Mouse (Mus musculus): ENCODE measurements around the gene Kctd2. TPM values are rescaled to one million over a fixed set of nuclear protein-coding genes. Genes with fewer than 3 reads are reported as not detected.
"Not testable (repeated sequence)": the region's sequence is repeated elsewhere in the genome, so short reads cannot be mapped to it uniquely, and the experiment has no call there.

The Kctd2 gene
- total and polyA plus RNA-seq, 3 experiments, result 6.8 to 14.0 (median 13.7) TPM

DNA sequence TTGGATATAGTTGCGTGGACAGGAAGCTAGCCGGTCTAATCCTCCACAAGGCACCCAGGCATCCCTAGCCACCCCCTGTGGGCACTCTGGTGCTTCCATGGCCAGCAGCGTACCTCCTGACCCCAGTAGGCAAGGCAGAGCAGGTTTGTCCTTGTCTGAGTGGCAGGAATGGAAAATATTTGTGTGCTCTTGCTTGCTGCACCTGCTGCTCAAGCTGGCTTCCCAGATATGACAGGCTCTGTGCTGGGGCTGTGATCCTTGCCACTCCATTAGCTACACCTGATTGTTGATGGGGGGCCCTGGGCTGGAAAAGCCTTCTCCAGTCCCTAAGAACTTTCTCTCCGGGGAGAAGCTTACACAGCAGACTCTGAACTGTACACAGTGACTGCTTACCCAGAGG, 33.4 kb downstream of the Kctd2 start:
- in situ Hi-C loops (cut with MboI; ENCODE audit: low pct_ligation_motif_present, low pct_unique_long_range_greater_than_20kb, low sequenced_read_pairs), result no loop called here
- dilution Hi-C loops (cut with MboI; ENCODE audit: extremely low pct_ligation_motif_present, extremely low pct_unique_long_range_greater_than_20kb, low sequenced_read_pairs), result no loop called here
- no peaks in the 10 kb centered on the region for H3K36me3 ChIP-seq (replicated peaks in 1 of 2; ENCODE audit: control insufficient read depth in 1 of 2, insufficient read depth in 1 of 2, low read length in 1 of 2)
- peaks cover 20% of the 10 kb centered on the region for H3K9me3 ChIP-seq (replicated peaks; ENCODE audit: low read length)
- H3K27me3 ChIP-seq (replicated peaks), result peaks cover 31% of the 10 kb centered on the region
- H3K4me2 ChIP-seq (ENCODE audit: insufficient read depth, low read depth, poor library complexity, severe bottlenecking), result no peak overlapping the region
- no peak overlapping the region for H3K9ac ChIP-seq (ENCODE audit: insufficient read depth, low read depth)
- peaks cover 5 to 31% of the 10 kb centered on the region in 2 experiments; a peak in 3 of 4 replicates for H3K4me1 ChIP-seq (ENCODE audit: control insufficient read depth in 1 of 2, insufficient read depth in 2 of 2)
- H3K79me2 ChIP-seq (replicated peaks; ENCODE audit: control insufficient read depth, extremely low read depth, insufficient read depth, poor library complexity, severe bottlenecking), result no peaks in the 10 kb centered on the region
- H3K27ac ChIP-seq (ENCODE audit: insufficient read depth, low read depth), result no peak overlapping the region
- TF ChIP-seq CHD2 (IDR thresholded peaks at IDR 0.05; ENCODE audit: low read length) (no peak), IRF4 (IDR thresholded peaks at IDR 0.05; ENCODE audit: low read depth, low read length) (no peak), SMC3 (IDR thresholded peaks at IDR 0.05; ENCODE audit: low read depth, low read length) (no peak), CHD1 (IDR thresholded peaks at IDR 0.05; ENCODE audit: low read depth, low read length) (no peak), JUND (conservative IDR thresholded peaks at IDR 0.05; ENCODE audit: low read depth, low read length) (no peak)
- no peak for DNase-seq (ENCODE audit: extremely low read depth)
- no peak overlapping the region for H3K4me3 ChIP-seq (replicated peaks in 1 of 3; ENCODE audit: low read depth in 2 of 3, low read length in 2 of 3, poor library complexity in 1 of 3)

DNA sequence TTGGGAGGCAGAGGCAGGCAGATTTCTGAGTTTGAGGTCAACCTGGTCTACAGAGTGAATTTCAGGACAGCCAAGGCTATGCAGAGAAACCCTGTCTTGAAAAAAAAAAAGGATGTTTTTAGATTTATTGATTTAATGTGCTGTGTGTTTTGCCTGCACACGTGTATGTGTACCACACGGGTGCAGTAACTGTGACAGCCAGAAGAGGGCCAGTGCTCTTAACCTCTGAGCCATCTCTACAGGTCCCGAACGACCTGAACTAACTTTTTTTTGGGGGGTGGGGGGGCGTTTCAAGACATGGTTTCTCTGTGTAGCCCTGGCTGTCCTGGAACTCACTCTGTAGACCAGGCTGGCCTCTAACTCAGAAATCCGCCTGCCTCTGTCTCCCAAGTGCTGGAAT, 34.9 kb downstream of the Kctd2 start:
- H3K36me3 ChIP-seq (replicated peaks in 1 of 2; ENCODE audit: control insufficient read depth in 1 of 2, insufficient read depth in 1 of 2, low read length in 1 of 2); DNase-seq (ENCODE audit: extremely low read depth); H3K27ac ChIP-seq (ENCODE audit: insufficient read depth, low read depth); H3K4me2 ChIP-seq (ENCODE audit: insufficient read depth, low read depth, poor library complexity, severe bottlenecking); in situ Hi-C loops (cut with MboI; ENCODE audit: low pct_ligation_motif_present, low pct_unique_long_range_greater_than_20kb, low sequenced_read_pairs); dilution Hi-C loops (cut with MboI; ENCODE audit: extremely low pct_ligation_motif_present, extremely low pct_unique_long_range_greater_than_20kb, low sequenced_read_pairs); H3K79me2 ChIP-seq (replicated peaks; ENCODE audit: control insufficient read depth, extremely low read depth, insufficient read depth, poor library complexity, severe bottlenecking); H3K4me3 ChIP-seq (replicated peaks in 1 of 3; ENCODE audit: low read depth in 2 of 3, low read length in 2 of 3, poor library complexity in 1 of 3); H3K9ac ChIP-seq (ENCODE audit: insufficient read depth, low read depth): not testable (repeated sequence)
- Histone ChIP-seq H3K9me3 (replicated peaks; ENCODE audit: low read length) (peaks cover 20% of the 10 kb centered on the region), H3K27me3 (replicated peaks) (peaks cover 19% of the 10 kb centered on the region), H3K4me1 (ENCODE audit: control insufficient read depth in 1 of 2, insufficient read depth in 2 of 2) (peaks cover 5 to 24% of the 10 kb centered on the region in 2 experiments; a peak in 3 of 4 replicates)

DNA sequence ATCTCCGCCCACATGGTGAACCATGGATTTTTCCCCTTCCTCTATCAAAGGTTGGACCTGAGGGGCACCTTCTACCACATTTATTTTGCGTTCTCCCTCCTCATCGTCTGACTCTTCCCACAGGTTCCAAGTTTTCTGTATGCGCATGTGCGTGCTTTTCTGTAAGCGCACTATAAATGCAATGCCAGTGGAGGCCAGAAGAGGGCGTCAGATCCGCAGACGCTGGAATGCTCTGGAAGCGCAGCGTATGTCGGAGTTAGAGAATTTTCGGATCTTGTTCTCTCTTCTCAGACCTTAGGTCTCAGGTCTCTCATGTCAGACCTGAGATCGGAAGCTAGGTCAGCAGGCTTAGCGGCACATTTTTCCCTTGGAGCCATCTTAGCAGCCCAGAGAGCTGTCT, 35.7 kb downstream of the Kctd2 start:
- DNase-seq (ENCODE audit: extremely low read depth), result no peak

DNA sequence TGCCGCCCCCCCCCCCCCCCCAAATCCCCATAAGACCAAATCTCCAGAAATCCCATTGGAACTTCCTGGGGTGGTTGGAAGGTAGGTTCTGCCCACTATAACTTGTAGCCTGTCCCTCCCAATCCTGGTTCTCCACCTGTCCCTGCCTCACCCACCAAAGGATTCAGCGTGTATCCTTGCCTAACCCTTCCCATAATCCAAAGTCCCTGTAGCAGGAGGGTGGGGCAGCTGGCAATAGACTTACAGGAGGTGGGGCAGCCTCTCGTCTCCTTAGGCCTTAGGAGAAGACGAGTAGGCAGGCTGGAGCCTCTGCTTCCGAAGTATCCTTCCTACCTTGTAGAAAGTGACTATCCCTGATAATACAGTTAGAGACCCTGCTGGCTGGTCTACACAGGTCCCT, 36.3 kb downstream of the Kctd2 start:
- in situ Hi-C loops (cut with MboI; ENCODE audit: low pct_ligation_motif_present, low pct_unique_long_range_greater_than_20kb, low sequenced_read_pairs) (no loop called here), dilution Hi-C loops (cut with MboI; ENCODE audit: extremely low pct_ligation_motif_present, extremely low pct_unique_long_range_greater_than_20kb, low sequenced_read_pairs) (no loop called here)
- Histone ChIP-seq H3K9me3 (replicated peaks; ENCODE audit: low read length) (peaks cover 16% of the 10 kb centered on the region), H3K4me1 (ENCODE audit: control insufficient read depth in 1 of 2, insufficient read depth in 2 of 2) (peaks cover 5 to 23% of the 10 kb centered on the region in 2 experiments; a peak in 3 of 4 replicates), H3K4me2 (ENCODE audit: insufficient read depth, low read depth, poor library complexity, severe bottlenecking) (no peak overlapping the region), H3K4me3 (replicated peaks in 1 of 3; ENCODE audit: low read depth in 2 of 3, low read length in 2 of 3, poor library complexity in 1 of 3) (no peak overlapping the region), H3K9ac (ENCODE audit: insufficient read depth, low read depth) (no peak overlapping the region), H3K27me3 (replicated peaks) (peaks cover 12% of the 10 kb centered on the region), H3K79me2 (replicated peaks; ENCODE audit: control insufficient read depth, extremely low read depth, insufficient read depth, poor library complexity, severe bottlenecking) (no peaks in the 10 kb centered on the region), H3K27ac (ENCODE audit: insufficient read depth, low read depth) (no peak overlapping the region), H3K36me3 (replicated peaks in 1 of 2; ENCODE audit: control insufficient read depth in 1 of 2, insufficient read depth in 1 of 2, low read length in 1 of 2) (no peaks in the 10 kb centered on the region)
- TF ChIP-seq ZMIZ1 (IDR thresholded peaks at IDR 0.05; ENCODE audit: low read depth, low read length) (no peak), MAX (IDR thresholded peaks at IDR 0.05; ENCODE audit: low read length) (no peak), EP300 (IDR thresholded peaks at IDR 0.05; ENCODE audit: low read length) (no peak), CHD2 (IDR thresholded peaks at IDR 0.05; ENCODE audit: low read length) (no peak), GABPA (IDR thresholded peaks at IDR 0.05; ENCODE audit: insufficient replicate concordance, low read depth, low read length) (no peak), USF1 (IDR thresholded peaks at IDR 0.05; ENCODE audit: low read depth, low read length) (no peak), ETS1 (conservative IDR thresholded peaks at IDR 0.05; ENCODE audit: low read depth, low read length) (no peak), BHLHE40 (IDR thresholded peaks at IDR 0.05; ENCODE audit: low read depth, low read length) (no peak), PAX5 (IDR thresholded peaks at IDR 0.05; ENCODE audit: low read length) (no peak), MEF2A (IDR thresholded peaks at IDR 0.05; ENCODE audit: borderline replicate concordance, low read depth, low read length) (no peak), ZNF384 (IDR thresholded peaks at IDR 0.05; ENCODE audit: low read depth, low read length) (no peak), CHD1 (IDR thresholded peaks at IDR 0.05; ENCODE audit: low read depth, low read length) (no peak), MAZ (IDR thresholded peaks at IDR 0.05; ENCODE audit: low read depth, low read length) (no peak), SMC3 (IDR thresholded peaks at IDR 0.05; ENCODE audit: low read depth, low read length) (no peak), NELFE (IDR thresholded peaks at IDR 0.05; ENCODE audit: low read depth, low read length) (no peak), ZKSCAN1 (IDR thresholded peaks at IDR 0.05; ENCODE audit: borderline replicate concordance, low read depth, low read length) (no peak)
- no peak for DNase-seq (ENCODE audit: extremely low read depth)

More for the DNA sequence above, 35.7 kb downstream of the Kctd2 start:
- Histone ChIP-seq H3K27me3 (replicated peaks) (peaks cover 12% of the 10 kb centered on the region), H3K4me2 (ENCODE audit: insufficient read depth, low read depth, poor library complexity, severe bottlenecking) (no peak overlapping the region), H3K9ac (ENCODE audit: insufficient read depth, low read depth) (no peak overlapping the region), H3K36me3 (replicated peaks in 1 of 2; ENCODE audit: control insufficient read depth in 1 of 2, insufficient read depth in 1 of 2, low read length in 1 of 2) (no peaks in the 10 kb centered on the region), H3K4me3 (replicated peaks in 1 of 3; ENCODE audit: low read depth in 2 of 3, low read length in 2 of 3, poor library complexity in 1 of 3) (no peak overlapping the region), H3K4me1 (ENCODE audit: control insufficient read depth in 1 of 2, insufficient read depth in 2 of 2) (peaks cover 5 to 23% of the 10 kb centered on the region in 2 experiments; a peak in 3 of 4 replicates), H3K27ac (ENCODE audit: insufficient read depth, low read depth) (no peak overlapping the region), H3K9me3 (replicated peaks; ENCODE audit: low read length) (peaks cover 20% of the 10 kb centered on the region), H3K79me2 (replicated peaks; ENCODE audit: control insufficient read depth, extremely low read depth, insufficient read depth, poor library complexity, severe bottlenecking) (no peaks in the 10 kb centered on the region)
- no peak for TF ChIP-seq SIN3A (IDR thresholded peaks at IDR 0.05; ENCODE audit: low read length)
- TF ChIP-seq CTCF (conservative IDR thresholded peaks at IDR 0.05 in 1 of 2, IDR thresholded peaks at IDR 0.05 in 1 of 2; ENCODE audit: low read depth in 2 of 2, low read length in 2 of 2), result peak in 1 of 2 experiments; percentile 20; a peak in 1 of 4 replicates
- in situ Hi-C loops (cut with MboI; ENCODE audit: low pct_ligation_motif_present, low pct_unique_long_range_greater_than_20kb, low sequenced_read_pairs) (no loop called here), dilution Hi-C loops (cut with MboI; ENCODE audit: extremely low pct_ligation_motif_present, extremely low pct_unique_long_range_greater_than_20kb, low sequenced_read_pairs) (no loop called here)

Measured in CH12.LX (cell line).